Mouse (Mus musculus): ENCODE results near the gene Fbxl3. TPM values are rescaled to one million over a fixed set of nuclear protein-coding genes. Genes with fewer than 3 reads are reported as not detected.

Fbxl3 gene
- total RNA-seq (2021), result 76.8 and 86.4 TPM in 2 replicates
- long read RNA-seq, full-length matches to known transcripts, result 69 of 96 reads
- long read RNA-seq, partial matches to known transcripts, result 5 of 96 reads
- long read RNA-seq, other reads (novel, unspliced or antisense), result 22 of 96 reads

- DNase-seq, result peak; percentile 90
Observed at GRCm38 (mm10) chr14:103099238-103099933, at the start of gene Fbxl3. TSS of gene Fbxl3 (minus strand) at chr14:103099566.

GRCm38 (mm10) chr14:103131991-103132390 lies 32.6 kb upstream of the Fbxl3 start:
- DNase-seq, result peak; percentile 14

GRCm38 (mm10) chr14:103125756-103126155 lies 26.4 kb upstream of the Fbxl3 start:
- DNase-seq, result no peak

- DNase-seq, result no peak
Observed at GRCm38 (mm10) chr14:103114994-103115670, 15.8 kb upstream of the Fbxl3 start.

- DNase-seq, result no peak
Observed at GRCm38 (mm10) chr14:103112606-103113363, 13.4 kb upstream of the Fbxl3 start.

GRCm38 (mm10) chr14:103109971-103110370 lies 10.6 kb upstream of the Fbxl3 start:
- no peak for DNase-seq

- no peak for DNase-seq
Observed at GRCm38 (mm10) chr14:103106301-103106700, 6.9 kb upstream of the Fbxl3 start.

- DNase-seq, result no peak
Observed at GRCm38 (mm10) chr14:103102731-103103335, 3.5 kb upstream of the Fbxl3 start.

- DNase-seq, result no peak
Observed at GRCm38 (mm10) chr14:103102246-103102645, 2.9 kb upstream of the Fbxl3 start.

- DNase-seq, result no peak
Observed at GRCm38 (mm10) chr14:103101171-103101570, 1.8 kb upstream of the Fbxl3 start.

- DNase-seq, result no peak
Observed at GRCm38 (mm10) chr14:103100296-103100695, 930 bp upstream of the Fbxl3 start.

GRCm38 (mm10) chr14:103098587-103099235 lies 655 bp downstream of the Fbxl3 start:
- DNase-seq, result peak; percentile 93

- DNase-seq, result no peak
Observed at GRCm38 (mm10) chr14:103098213-103098586, 1.2 kb downstream of the Fbxl3 start.

GRCm38 (mm10) chr14:103096621-103097020 lies 2.7 kb downstream of the Fbxl3 start:
- DNase-seq, result peak; percentile 27

GRCm38 (mm10) chr14:103095826-103096225 lies 3.5 kb downstream of the Fbxl3 start:
- no peak for DNase-seq

- no peak for DNase-seq
Observed at GRCm38 (mm10) chr14:103095036-103095435, 4.3 kb downstream of the Fbxl3 start.

GRCm38 (mm10) chr14:103093670-103094069 lies 5.7 kb downstream of the Fbxl3 start:
- no peak for DNase-seq

- DNase-seq, result no peak
Observed at GRCm38 (mm10) chr14:103093236-103093635, 6.1 kb downstream of the Fbxl3 start.

- no peak for DNase-seq
Observed at GRCm38 (mm10) chr14:103088624-103089023, 10.7 kb downstream of the Fbxl3 start.

GRCm38 (mm10) chr14:103087846-103088245 lies 11.5 kb downstream of the Fbxl3 start:
- DNase-seq, result no peak

- no peak for DNase-seq
Observed at GRCm38 (mm10) chr14:103086671-103087324, 12.6 kb downstream of the Fbxl3 start.
